Mouse (Mus musculus) layer of hippocampus, adult 18-20 months (tissue): Measurements from ENCODE around the gene Parp16. TPM values are rescaled to one million over a fixed set of nuclear protein-coding genes. Genes with fewer than 3 reads are reported as not detected.
"Not testable (repeated sequence)": the region's sequence is repeated elsewhere in the genome, so short reads cannot be mapped to it uniquely, and the experiment has no call there.

Experiments
- DNase-seq, 2 experiments: peaks; one replicate each; pipeline ENCODE4 v3.0.0; 2022; ENCODE audit warnings: low spot score in 2 of 2
- total RNA-seq, 2 experiments: library from RNA; stranded (reverse); gene quantifications; 2 replicates each; pipeline ENCODE4 v1.2.3; 2021

Gene Parp16
- total RNA-seq, 2 experiments from 2014 or later: 3.8 to 4.3 TPM

DNA sequence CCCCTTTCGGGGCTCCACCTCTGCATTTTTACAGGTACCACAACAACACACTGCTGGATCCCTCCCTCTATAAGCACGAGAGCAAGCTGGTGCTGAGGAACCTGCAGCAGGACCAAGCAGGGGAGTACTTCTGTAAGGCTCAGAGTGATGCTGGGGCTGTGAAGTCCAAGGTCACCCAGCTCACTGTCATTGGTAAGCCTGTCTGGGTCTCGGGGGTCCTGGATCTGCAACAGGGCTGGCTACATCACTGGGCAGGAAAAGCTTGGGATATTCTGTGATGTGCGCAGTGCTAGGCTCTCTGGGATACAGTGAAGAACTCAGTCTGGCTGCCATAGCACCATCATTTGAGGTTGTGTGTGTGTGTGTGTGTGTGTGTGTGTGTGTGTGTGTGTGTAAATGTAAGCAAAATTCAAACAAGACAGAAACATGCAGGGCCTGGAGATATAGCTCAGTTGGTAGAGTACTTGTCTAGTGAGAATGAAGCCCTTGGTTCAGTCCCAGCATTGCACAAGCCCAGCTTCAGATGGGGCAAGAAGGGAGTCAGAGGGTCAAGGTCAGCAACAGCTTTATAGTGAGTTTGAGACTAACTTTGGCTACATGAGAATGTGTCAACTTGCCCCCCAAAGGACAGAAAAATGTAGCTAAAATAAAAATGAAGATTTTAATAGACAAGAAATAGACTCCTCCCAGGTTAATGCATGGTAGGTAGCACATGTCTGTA, 80.8 kb downstream of the Parp16 start:
- DNase-seq: no peak

GRCm38 (mm10) chr9:65281536-65282151, 86.5 kb downstream of the Parp16 start:
- DNase-seq: peak in 1 of 2 experiments; percentile 14

GRCm38 (mm10) chr9:65283301-65283700, 88.1 kb downstream of the Parp16 start:
- DNase-seq: peak in 1 of 2 experiments; percentile 65

GRCm38 (mm10) chr9:65288252-65288651, 93.1 kb downstream of the Parp16 start:
- not testable (repeated sequence) for DNase-seq

Other genes with a start within 250 kb of the Parp16 start
- under 1 TPM; 0.08 to 0.12 TPM for gene Slc24a1, start 243.7 kb upstream of the Parp16 start, total RNA-seq
- 10 to 100 TPM; 17.3 to 20.8 TPM for gene Ints14, start 234.4 kb upstream of the Parp16 start, total RNA-seq
- gene Hacd3, start 173.7 kb upstream of the Parp16 start, total RNA-seq: 100 to 1,000 TPM; 155 to 172 TPM
- gene Dpp8, start 162.9 kb upstream of the Parp16 start, total RNA-seq: 100 to 1,000 TPM; 162 to 168 TPM
- 10 to 100 TPM; 37.2 TPM for gene Igdcc4, start 93.9 kb upstream of the Parp16 start, total RNA-seq
- 1 to 10 TPM; 2.9 to 4.0 TPM for gene Igdcc3, start 54.2 kb upstream of the Parp16 start, total RNA-seq
- not detected for gene Cilp, start 69.8 kb downstream of the Parp16 start, total RNA-seq
- gene Clpx, start 98.9 kb downstream of the Parp16 start, total RNA-seq: 10 to 100 TPM; 28.7 to 29.6 TPM
- 10 to 100 TPM; 27.5 to 27.8 TPM for gene Pdcd7, start 150.8 kb downstream of the Parp16 start, total RNA-seq
- 1 to 10 TPM; 3.2 to 3.6 TPM for gene Ubap1l, start 165.7 kb downstream of the Parp16 start, total RNA-seq
- gene Kbtbd13, start 196.3 kb downstream of the Parp16 start, total RNA-seq: under 1 TPM; 0.25 TPM
- gene Rasl12, start 203.2 kb downstream of the Parp16 start, total RNA-seq: 1 to 10 TPM; 2.4 to 2.8 TPM
- not detected for gene Slc51b, start 227.6 kb downstream of the Parp16 start, total RNA-seq
- gene Mtfmt, start 240.4 kb downstream of the Parp16 start, total RNA-seq: 10 to 100 TPM; 17.1 to 18.0 TPM